Mouse (Mus musculus): Measurements from ENCODE around the gene Clec16a. TPM values are rescaled to one million over a fixed set of nuclear protein-coding genes. Genes with fewer than 3 reads are reported as not detected.
A peak's percentile ranks its signal among the peaks of the same experiment; 100 is the strongest.

Gene Clec16a
- polyA plus RNA-seq, 1 experiment from 2014 or later = 11.3 TPM

DNA sequence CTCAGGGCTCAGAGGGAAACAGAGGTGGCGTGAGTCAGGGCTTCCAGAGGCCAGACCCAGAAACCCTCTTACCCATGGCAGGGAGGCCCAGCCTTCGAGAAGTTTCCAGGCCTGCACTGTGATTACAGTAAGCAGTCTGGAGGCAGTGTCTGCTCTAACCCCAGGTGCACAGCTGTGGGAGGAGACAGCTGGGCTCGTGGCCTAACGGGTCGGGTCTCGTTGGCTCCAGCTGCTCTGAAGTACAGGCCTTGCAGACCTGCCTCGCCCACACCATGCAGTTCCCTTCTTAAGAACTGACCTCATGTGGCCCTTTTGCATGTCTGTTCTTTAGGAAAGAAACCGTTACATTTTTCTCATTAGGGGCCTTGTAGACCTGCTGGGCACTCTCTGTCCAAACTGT lies 123.3 kb downstream of the Clec16a start:
- no peak overlapping the region for H3K4me2 ChIP-seq (ENCODE audit: low read depth, low read length)
- DNase-seq = peak; percentile 41
- WGBS (ENCODE audit: insufficient replicate concordance) = 74% methylated on average over 8 of the region's 8 CpGs
- H3K27ac ChIP-seq (ENCODE audit: low read depth) = no peak overlapping the region
- ATAC-seq = peak; percentile 4; the same call in 1 of the 2 replicates
- H3K36me3 ChIP-seq (replicated peaks; ENCODE audit: insufficient read depth, low read length) = no peaks in the 10 kb centered on the region
- TF ChIP-seq CTCF (IDR thresholded peaks at IDR 0.05; ENCODE audit: low read depth) (no peak), EP300 (IDR thresholded peaks at IDR 0.05; ENCODE audit: low read depth) (no peak)
- no peaks in the 10 kb centered on the region for H3K9me3 ChIP-seq (ENCODE audit: low read length)
- H3K27me3 ChIP-seq (ENCODE audit: insufficient read depth, low read length) = no peaks in the 10 kb centered on the region
- H3K4me1 ChIP-seq (ENCODE audit: insufficient read depth) = peaks cover 21% of the 10 kb centered on the region; the same call in 1 of the 2 replicates
- no peak overlapping the region for H3K9ac ChIP-seq (replicated peaks)
- no peak overlapping the region for H3K4me3 ChIP-seq (ENCODE audit: low read depth, low read length)

DNA sequence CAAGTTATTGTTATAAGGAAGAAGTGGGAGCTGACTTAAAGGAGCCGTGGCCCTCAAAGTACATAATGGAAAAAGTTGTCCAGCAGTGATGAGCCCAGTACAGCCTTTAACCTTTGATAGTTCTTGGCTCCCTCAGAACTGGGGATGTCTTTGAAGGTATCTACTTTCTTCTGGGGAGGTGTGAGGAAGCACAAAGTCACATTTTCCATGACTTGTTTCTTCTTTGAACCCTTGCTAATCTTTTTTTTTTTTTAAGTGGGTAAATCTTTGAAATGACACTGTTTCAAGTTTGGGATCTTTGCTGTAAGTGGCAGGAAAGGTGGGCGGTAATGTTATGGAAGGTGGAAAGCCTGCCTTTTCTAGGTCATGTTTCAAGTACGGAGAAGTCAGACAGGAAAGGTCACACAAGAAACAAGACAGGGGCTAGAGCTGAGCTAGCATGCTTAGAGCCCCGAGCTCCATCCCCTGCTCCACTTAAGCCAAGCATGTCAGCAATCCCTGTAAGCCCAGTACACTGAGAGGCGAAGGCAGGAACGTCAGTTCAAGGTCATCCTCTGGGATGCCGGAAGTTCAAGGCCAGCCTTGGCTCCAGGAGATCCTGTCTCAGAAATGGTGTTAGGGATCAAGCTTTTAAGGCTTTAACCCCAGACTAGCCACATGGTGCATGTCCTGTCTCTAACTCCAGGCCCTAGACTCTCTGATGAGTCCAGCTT lies 124.0 kb downstream of the Clec16a start:
- no peak overlapping the region for H3K27ac ChIP-seq (ENCODE audit: low read depth)
- no peak overlapping the region for H3K9ac ChIP-seq (replicated peaks)
- ATAC-seq = no peak
- 71% methylated on average over 7 of the region's 7 CpGs for WGBS (ENCODE audit: insufficient replicate concordance)
- no peak for TF ChIP-seq EP300 (IDR thresholded peaks at IDR 0.05; ENCODE audit: low read depth)
- TF ChIP-seq CTCF (IDR thresholded peaks at IDR 0.05; ENCODE audit: low read depth) = no peak
- no peaks in the 10 kb centered on the region for H3K9me3 ChIP-seq (ENCODE audit: low read length)
- H3K36me3 ChIP-seq (replicated peaks; ENCODE audit: insufficient read depth, low read length) = no peaks in the 10 kb centered on the region
- H3K4me3 ChIP-seq (ENCODE audit: low read depth, low read length) = no peak overlapping the region
- H3K4me1 ChIP-seq (ENCODE audit: insufficient read depth) = peaks cover 24% of the 10 kb centered on the region
- DNase-seq = no peak
- no peaks in the 10 kb centered on the region for H3K27me3 ChIP-seq (ENCODE audit: insufficient read depth, low read length)
- H3K4me2 ChIP-seq (ENCODE audit: low read depth, low read length) = no peak overlapping the region

DNA sequence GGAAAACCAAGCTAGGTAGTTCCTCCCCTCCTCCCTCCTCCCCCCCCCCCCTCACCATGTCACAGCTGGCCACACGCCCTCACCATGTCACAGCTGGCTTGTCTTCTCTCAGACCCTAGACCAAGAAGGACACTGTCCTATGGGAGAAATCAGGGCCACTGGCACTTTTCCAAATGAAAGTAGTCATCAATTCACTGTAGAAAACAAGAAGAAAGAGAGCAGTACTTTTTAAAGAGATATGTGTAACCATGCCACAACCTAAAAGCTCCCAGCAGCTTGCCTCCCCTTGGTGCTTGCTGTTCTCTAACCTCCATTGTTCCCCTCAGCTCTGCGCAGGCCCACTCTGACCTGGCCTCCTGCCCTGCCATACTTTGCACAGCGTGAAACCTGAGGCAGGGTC lies 124.8 kb downstream of the Clec16a start:
- TF ChIP-seq CTCF (IDR thresholded peaks at IDR 0.05; ENCODE audit: low read depth) = no peak
- TF ChIP-seq EP300 (IDR thresholded peaks at IDR 0.05; ENCODE audit: low read depth) = no peak
- H3K27me3 ChIP-seq (ENCODE audit: insufficient read depth, low read length) = no peaks in the 10 kb centered on the region
- no peak overlapping the region for H3K27ac ChIP-seq (ENCODE audit: low read depth)
- DNase-seq = no peak
- no peaks in the 10 kb centered on the region for H3K9me3 ChIP-seq (ENCODE audit: low read length)
- WGBS (ENCODE audit: insufficient replicate concordance) = 79% methylated on average over 3 of the region's 3 CpGs
- H3K4me1 ChIP-seq (ENCODE audit: insufficient read depth) = peaks cover 21% of the 10 kb centered on the region
- H3K4me2 ChIP-seq (ENCODE audit: low read depth, low read length) = no peak overlapping the region
- no peaks in the 10 kb centered on the region for H3K36me3 ChIP-seq (replicated peaks; ENCODE audit: insufficient read depth, low read length)
- no peak overlapping the region for H3K4me3 ChIP-seq (ENCODE audit: low read depth, low read length)
- ATAC-seq = no peak
- H3K9ac ChIP-seq (replicated peaks) = no peak overlapping the region

DNA sequence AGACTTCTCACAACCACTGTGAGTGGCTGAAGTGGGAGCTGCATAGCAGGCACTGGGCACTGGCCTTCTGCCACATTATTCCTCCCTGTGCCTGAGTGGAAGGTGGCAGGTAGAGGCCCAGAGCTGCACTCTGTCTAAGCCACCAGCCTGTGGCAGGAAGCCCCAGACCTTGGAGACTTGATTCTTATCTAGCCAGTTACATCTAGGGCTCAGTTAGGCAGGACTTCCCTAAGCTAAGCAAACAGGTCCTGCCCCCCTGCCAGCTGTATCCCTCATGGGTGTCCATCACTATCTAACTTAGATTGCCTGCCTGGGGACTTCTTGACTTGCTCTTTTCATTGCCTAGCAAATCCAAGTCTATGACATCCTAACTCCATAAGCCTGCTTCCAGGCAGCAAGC lies 127.4 kb downstream of the Clec16a start:
- Histone ChIP-seq H3K4me1 (ENCODE audit: insufficient read depth) (peaks cover 36% of the 10 kb centered on the region), H3K9me3 (ENCODE audit: low read length) (no peaks in the 10 kb centered on the region), H3K4me3 (ENCODE audit: low read depth, low read length) (no peak overlapping the region), H3K9ac (replicated peaks) (no peak overlapping the region), H3K4me2 (ENCODE audit: low read depth, low read length) (no peak overlapping the region), H3K27ac (ENCODE audit: low read depth) (no peak overlapping the region), H3K27me3 (ENCODE audit: insufficient read depth, low read length) (no peaks in the 10 kb centered on the region), H3K36me3 (replicated peaks; ENCODE audit: insufficient read depth, low read length) (no peaks in the 10 kb centered on the region)
- no peak for ATAC-seq
- TF ChIP-seq EP300 (IDR thresholded peaks at IDR 0.05; ENCODE audit: low read depth) = no peak
- TF ChIP-seq CTCF (IDR thresholded peaks at IDR 0.05; ENCODE audit: low read depth) = no peak
- no peak for DNase-seq

DNA sequence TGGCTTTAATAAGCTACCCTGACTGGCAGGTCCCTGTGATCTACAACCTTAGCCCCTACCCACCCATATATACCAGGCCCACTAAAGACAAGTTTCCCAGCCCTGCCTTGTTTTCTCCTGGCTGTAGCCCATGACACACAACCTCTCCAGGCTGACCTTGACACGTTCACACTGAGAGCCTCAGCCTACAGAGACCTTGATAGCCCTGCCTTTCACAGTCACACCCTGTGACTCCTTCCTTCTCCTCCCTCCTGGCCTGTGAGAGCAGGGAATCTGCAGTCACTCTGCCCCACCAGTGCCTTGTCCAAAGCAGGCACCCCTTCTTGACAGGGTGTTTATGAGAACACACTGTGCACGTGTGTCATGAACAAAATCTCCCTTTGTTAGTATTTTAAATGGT lies 128.9 kb downstream of the Clec16a start:
- no peaks in the 10 kb centered on the region for H3K27me3 ChIP-seq (ENCODE audit: insufficient read depth, low read length)
- H3K4me3 ChIP-seq (ENCODE audit: low read depth, low read length) = no peak overlapping the region
- H3K4me2 ChIP-seq (ENCODE audit: low read depth, low read length) = no peak overlapping the region
- no peak for DNase-seq
- no peak overlapping the region for H3K27ac ChIP-seq (ENCODE audit: low read depth)
- 41% methylated on average over 2 of the region's 2 CpGs for WGBS (ENCODE audit: insufficient replicate concordance)
- peaks cover 37% of the 10 kb centered on the region for H3K4me1 ChIP-seq (ENCODE audit: insufficient read depth)
- TF ChIP-seq EP300 (IDR thresholded peaks at IDR 0.05; ENCODE audit: low read depth) (no peak), CTCF (IDR thresholded peaks at IDR 0.05; ENCODE audit: low read depth) (no peak)
- ATAC-seq = no peak
- no peaks in the 10 kb centered on the region for H3K36me3 ChIP-seq (replicated peaks; ENCODE audit: insufficient read depth, low read length)
- no peaks in the 10 kb centered on the region for H3K9me3 ChIP-seq (ENCODE audit: low read length)
- H3K9ac ChIP-seq (replicated peaks) = no peak overlapping the region

DNA sequence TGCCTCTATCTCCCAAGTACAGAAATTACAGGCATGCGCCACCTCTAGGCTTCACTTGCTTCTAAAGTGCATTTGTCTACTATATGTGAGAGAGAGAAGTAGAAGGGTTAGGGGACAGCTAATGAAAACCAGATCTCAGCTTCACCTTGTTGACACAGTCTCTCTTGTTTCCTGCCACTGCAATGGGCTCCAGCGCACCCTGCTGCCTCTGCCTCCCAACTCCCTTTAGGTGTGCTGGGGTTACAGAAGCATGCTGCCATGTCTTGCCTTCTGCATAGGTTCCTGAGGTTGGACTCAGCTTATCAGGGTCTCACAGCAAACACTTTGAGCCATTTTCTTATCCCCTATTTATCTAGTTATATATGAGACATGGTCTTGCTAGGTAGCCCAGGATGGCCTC lies 129.8 kb downstream of the Clec16a start:
- no peak overlapping the region for H3K4me3 ChIP-seq (ENCODE audit: low read depth, low read length)
- peaks cover 32% of the 10 kb centered on the region for H3K4me1 ChIP-seq (ENCODE audit: insufficient read depth)
- TF ChIP-seq CTCF (IDR thresholded peaks at IDR 0.05; ENCODE audit: low read depth) (no peak), EP300 (IDR thresholded peaks at IDR 0.05; ENCODE audit: low read depth) (no peak)
- no peak overlapping the region for H3K9ac ChIP-seq (replicated peaks)
- no peak overlapping the region for H3K27ac ChIP-seq (ENCODE audit: low read depth)
- no peaks in the 10 kb centered on the region for H3K27me3 ChIP-seq (ENCODE audit: insufficient read depth, low read length)
- no peaks in the 10 kb centered on the region for H3K9me3 ChIP-seq (ENCODE audit: low read length)
- WGBS (ENCODE audit: insufficient replicate concordance) = 71% methylated on average over 2 of the region's 2 CpGs
- DNase-seq = no peak
- no peaks in the 10 kb centered on the region for H3K36me3 ChIP-seq (replicated peaks; ENCODE audit: insufficient read depth, low read length)
- no peak for ATAC-seq
- no peak overlapping the region for H3K4me2 ChIP-seq (ENCODE audit: low read depth, low read length)
